Mouse (Mus musculus) c-Kit-positive CD71-negative TER-119-negative erythroid progenitor cells, embryonic 14.5 days (primary cell): ENCODE measurements around the gene Stk25.

Source experiments
- DNase-seq: peaks from one replicate; pipeline ENCODE4 v3.0.0-alpha.2; 2013; ENCODE audit warnings: low read depth

Stk25 gene

GRCm38 (mm10) chr1:93668791-93669548 lies 10.5 kb upstream of the Stk25 start:
- DNase-seq: peak; percentile 79

GRCm38 (mm10) chr1:93667760-93668400 lies 9.4 kb upstream of the Stk25 start:
- DNase-seq: no peak

DNA sequence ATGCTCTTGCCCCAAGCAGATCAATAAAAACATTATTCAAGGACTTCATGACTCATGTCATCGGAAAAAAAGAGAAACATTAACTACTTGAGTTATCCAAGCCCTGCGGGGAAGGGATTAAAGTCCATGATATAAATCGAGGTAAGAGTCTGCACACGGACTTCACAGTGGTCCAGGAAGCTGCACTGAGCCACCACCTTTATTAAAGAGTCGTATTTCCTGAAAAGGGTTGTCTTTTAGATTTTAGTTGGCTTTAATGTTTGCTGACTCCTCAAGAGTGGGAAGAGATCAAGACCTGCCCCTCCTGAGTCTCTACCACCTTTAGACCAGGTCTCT lies 1.5 kb downstream of the Stk25 start:
- no peak for DNase-seq

- no peak for DNase-seq
These were observed 2.0 kb downstream of the Stk25 start for GRCm38 (mm10) chr1:93656325-93657024.

DNA sequence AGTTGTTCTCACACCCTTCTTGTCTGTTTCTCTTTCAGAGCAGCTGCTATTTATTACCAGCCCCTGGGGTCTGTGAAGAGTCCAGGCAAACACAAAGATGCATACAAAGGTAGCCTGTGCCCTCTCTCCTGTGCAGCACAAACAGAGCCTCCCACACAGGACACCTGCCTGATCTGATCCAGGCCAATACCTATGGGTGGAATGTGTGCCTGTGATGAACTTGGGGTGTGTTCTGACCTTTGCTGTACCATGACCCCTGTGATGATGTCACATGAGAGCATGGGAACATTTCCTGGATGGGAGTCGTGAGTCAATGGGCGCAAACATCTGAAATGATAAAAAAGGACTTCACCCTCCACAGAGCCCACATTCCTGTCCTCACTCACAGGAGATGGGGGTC lies 3.7 kb downstream of the Stk25 start:
- DNase-seq: no peak

GRCm38 (mm10) chr1:93654275-93654674 lies 4.2 kb downstream of the Stk25 start:
- DNase-seq: no peak

- DNase-seq: no peak
These were observed 8.8 kb downstream of the Stk25 start for GRCm38 (mm10) chr1:93649604-93650172.

DNA sequence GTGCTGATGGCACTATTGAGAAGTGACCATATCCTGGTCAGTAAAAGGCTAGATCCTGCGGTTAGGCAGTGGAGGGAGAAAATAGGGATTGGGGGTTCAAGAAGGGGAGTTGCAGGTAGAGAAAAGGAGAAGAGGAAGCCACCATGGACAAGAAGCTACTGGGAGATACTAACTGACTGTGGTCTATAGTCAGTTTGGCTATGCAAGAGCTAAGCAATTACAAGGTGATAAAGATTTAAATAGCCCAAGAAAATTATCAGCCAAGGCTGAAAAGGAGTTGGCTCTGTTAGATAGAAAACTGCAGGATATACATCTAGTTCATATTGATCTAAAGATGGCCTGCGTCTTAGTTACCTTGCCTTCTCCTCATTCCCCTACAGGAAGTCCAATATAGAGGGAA lies 15.8 kb downstream of the Stk25 start:
- DNase-seq: no peak

DNA sequence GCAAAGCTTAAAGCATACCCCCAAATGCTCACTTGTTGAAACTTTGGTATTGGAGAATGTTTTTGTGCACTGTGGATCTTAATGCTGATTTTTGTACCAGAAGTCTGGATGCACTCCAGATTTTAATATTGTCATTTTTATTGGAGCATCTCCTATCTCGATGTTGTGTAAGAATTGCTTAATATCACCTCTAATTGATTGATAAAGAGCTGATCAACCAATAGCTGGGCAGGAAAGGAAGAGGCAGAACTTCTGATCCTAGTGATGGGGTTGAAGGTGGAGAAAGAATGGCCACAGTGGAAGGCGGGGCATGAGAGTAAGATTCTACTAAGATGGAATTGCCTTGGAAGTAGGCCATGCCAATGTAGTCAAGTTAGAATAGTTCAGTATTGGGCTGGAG lies 16.5 kb downstream of the Stk25 start:
- no peak for DNase-seq

- no peak for DNase-seq
These were observed 22.1 kb downstream of the Stk25 start for GRCm38 (mm10) chr1:93636211-93636897.

DNA sequence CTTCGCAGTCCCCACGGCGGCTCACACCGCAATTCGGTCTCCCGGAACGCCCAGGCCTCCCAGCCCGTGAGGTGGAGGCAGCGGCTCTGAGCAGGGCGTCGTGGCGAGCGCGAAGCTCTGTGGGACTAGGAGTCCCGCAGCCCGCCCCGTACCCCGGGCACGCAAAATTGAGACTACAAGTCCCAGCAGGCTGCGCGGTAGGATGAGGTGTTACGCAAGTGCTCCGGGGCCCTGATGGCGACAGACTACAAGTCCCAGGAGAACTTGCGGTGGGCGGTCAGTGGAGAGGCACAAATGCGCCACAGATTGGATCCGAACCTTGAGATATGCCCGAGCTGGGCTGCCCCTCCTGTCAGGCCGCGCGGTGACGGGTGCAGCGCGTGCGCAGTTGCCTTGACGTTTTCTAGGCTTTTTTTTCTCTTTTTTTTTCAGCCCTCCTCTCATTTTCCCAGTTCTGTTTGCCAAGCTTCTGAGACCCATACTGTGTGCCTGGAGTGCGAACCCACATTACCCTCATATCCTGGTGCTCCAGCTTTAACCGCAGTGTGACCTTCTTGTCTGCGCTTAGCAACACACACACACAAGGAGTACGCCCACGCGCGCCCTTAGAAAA lies 22.8 kb downstream of the Stk25 start:
- peak; percentile 95 for DNase-seq

DNA sequence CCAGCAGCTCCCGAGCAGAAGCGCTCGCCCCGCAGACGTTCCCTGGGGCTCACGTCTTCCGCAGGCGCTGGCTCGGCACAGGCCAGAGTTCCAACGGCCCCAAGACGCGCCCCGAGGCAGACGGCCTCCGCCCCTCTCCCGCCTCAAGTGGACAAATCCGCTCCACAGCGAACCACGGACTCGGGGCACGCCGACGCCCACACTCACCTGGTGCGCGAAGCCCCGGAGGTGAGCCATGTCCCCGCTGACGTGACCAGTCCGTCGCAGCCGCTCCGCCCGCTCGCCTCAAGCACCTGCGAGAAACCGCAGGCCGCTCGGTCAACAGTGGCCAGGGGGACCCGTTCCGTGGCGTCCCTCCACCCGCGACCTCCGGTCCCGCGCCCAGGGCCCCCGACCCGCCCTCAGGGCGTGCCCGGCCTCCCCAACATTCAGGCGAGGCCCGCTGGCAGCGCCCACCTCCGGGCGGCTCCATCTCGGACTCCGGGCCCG lies 23.3 kb downstream of the Stk25 start:
- DNase-seq: no peak

DNA sequence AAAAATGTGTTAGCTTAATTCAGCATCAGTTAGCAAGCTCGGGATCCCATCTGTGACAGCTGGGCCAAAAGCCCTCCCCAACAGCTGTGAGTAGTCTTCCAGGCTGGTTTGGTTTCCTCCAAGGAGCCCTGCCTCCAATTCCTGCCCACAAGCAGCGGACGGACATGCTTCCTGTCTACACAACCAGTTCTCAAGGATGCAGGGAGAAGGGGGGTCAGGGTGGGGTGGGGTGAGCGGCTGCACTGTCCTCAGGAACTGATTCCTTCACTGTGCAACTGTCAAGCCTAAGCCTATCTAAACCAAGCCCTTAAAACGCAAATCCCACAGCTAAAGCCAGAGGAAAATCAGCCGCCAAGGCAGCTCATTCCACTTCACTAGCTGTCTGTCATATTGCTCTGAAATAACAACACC lies 24.0 kb downstream of the Stk25 start:
- no peak for DNase-seq

GRCm38 (mm10) chr1:93632723-93633122 lies 25.7 kb downstream of the Stk25 start:
- DNase-seq: no peak

DNA sequence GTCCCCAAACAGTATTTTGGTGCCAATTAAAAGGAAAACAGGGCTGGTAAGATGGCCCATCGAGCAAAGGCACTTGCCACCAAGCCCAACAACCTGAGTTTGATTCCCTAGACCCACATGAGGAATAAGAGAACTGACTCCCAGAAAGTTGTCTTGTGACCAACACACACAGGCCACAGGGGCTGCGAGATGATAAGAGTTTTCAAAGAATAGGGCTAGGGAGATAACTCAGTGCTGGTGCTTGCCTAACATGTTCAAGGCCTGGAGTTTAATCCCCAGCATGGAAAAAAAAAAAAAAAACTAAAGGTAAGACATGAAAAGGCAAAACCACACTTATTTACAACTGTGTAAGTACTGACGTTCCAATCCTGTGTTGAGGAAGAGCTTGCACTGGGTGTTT lies 27.7 kb downstream of the Stk25 start:
- no peak for DNase-seq

- no peak for DNase-seq
These were observed 34.0 kb downstream of the Stk25 start for GRCm38 (mm10) chr1:93624502-93624901.

DNA sequence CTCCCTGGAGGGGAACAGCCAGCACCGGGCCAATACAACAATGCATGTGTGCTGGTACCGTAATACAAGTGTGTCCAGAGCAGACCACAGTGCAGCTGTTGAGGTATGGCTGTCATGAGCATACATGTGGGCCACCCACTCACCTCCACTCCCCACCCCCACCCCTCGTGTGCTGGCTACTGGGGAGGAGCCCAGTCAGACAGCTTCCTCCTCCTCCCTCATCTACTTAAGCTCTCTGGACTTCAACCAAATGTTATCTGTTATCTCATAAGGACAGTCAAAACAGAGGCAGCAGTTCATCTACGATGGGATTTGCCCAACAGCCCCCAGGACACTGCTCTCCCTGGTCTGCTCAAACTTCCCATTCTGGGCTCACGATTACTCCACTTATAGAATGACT lies 39.5 kb downstream of the Stk25 start:
- no peak for DNase-seq

GRCm38 (mm10) chr1:93618059-93618748 lies 40.3 kb downstream of the Stk25 start:
- DNase-seq: no peak

- DNase-seq: no peak
These were observed 48.7 kb downstream of the Stk25 start for GRCm38 (mm10) chr1:93609762-93610161.

- no peak for DNase-seq
These were observed 49.7 kb downstream of the Stk25 start for GRCm38 (mm10) chr1:93608696-93609245.
